Mouse (Mus musculus) liver, embryonic 13.5 days (tissue): ENCODE data around the gene Maml2. TPM values are rescaled to one million over a fixed set of nuclear protein-coding genes. Genes with fewer than 3 reads are reported as not detected.

Source experiments
- ATAC-seq: fragments of 200-750 bp; cut with Nextera tagmentation; 2 replicates; pipeline ENCODE4 v1.8.0; 2017; ENCODE audit warnings: low read depth, mild to moderate bottlenecking, moderate number of reproducible peaks, moderate library complexity
- DNase-seq: peaks from one replicate; pipeline ENCODE4 v3.0.0; 2022
- H3K27ac ChIP-seq: fragments of 300-500 bp; sonication (generic); 2 replicates; pipeline ENCODE4 v1.5.1; 2015; ENCODE audit warnings: moderate library complexity, mild to moderate bottlenecking, inconsistent platforms
- H3K27me3 ChIP-seq: fragments of 300-500 bp; sonication (generic); 2 replicates; pipeline ENCODE4 v1.6.1; 2015; ENCODE audit warnings: mild to moderate bottlenecking, inconsistent platforms
- H3K36me3 ChIP-seq: fragments of 300-500 bp; sonication (generic); 2 replicates; pipeline ENCODE4 v1.6.1; 2015; ENCODE audit warnings: mild to moderate bottlenecking, inconsistent platforms
- H3K4me1 ChIP-seq: fragments of 300-500 bp; sonication (generic); replicated peaks from 2 replicates; pipeline ENCODE4 v1.6.1; 2015; ENCODE audit warnings: inconsistent platforms
- H3K4me2 ChIP-seq: fragments of 300-500 bp; sonication (generic); 2 replicates; pipeline ENCODE4 v1.6.1; 2015; ENCODE audit warnings: inconsistent platforms, mild to moderate bottlenecking, moderate library complexity
- H3K4me3 ChIP-seq: fragments of 300-500 bp; sonication (generic); replicated peaks from 2 replicates; pipeline ENCODE4 v1.5.1; 2015; ENCODE audit warnings: mild to moderate bottlenecking, inconsistent platforms
- H3K9ac ChIP-seq: fragments of 300-500 bp; sonication (generic); 2 replicates; pipeline ENCODE4 v1.6.1; 2015; ENCODE audit warnings: mild to moderate bottlenecking, inconsistent platforms
- H3K9me3 ChIP-seq: fragments of 300-500 bp; sonication (generic); replicated peaks from 2 replicates; pipeline ENCODE4 v1.6.1; 2016; ENCODE audit warnings: inconsistent platforms
- WGBS: fragments of 180-500 bp; shearing (Covaris S2); methylation state at CpG from one replicate; pipeline ENCODE4 v1.1.7; 2015; ENCODE audit not compliant: insufficient replicate concordance; 5-methylcytosine and 5-hydroxymethylcytosine counted together
- polyA plus RNA-seq: library from polyadenylated mRNA; unstranded; fragments of >200 nt; fragmentation: Nextera tagmentation; extraction: Ambion mirVana; gene quantifications from 2 replicates; pipeline ENCODE4 v1.2.1, GENCODE M21; 2015

The Maml2 gene
- polyA plus RNA-seq, 1 experiment from 2014 or later: 1.0 TPM

- DNase-seq (no peak), ATAC-seq (peak; percentile 53; the same call in 1 of the 2 replicates)
- Histone ChIP-seq H3K27me3 (no peaks in the 10 kb centered on the region), H3K27ac (no peak overlapping the region), H3K4me3 (no peak overlapping the region), H3K9me3 (no peaks in the 10 kb centered on the region), H3K4me2 (no peak overlapping the region), H3K4me1 (peaks cover 6% of the 10 kb centered on the region), H3K36me3 (no peaks in the 10 kb centered on the region), H3K9ac (no peak overlapping the region)
- WGBS: 12% methylated on average over 6 of the region's 6 CpGs
Observed at GRCm38 (mm10) chr9:13430302-13430701, 132.5 kb downstream of the Maml2 start.

GRCm38 (mm10) chr9:13430744-13431143, 133.0 kb downstream of the Maml2 start:
- ATAC-seq (no peak), DNase-seq (no peak)
- no peaks in the 10 kb centered on the region for H3K9me3 ChIP-seq
- no peak overlapping the region for H3K9ac ChIP-seq
- no peak overlapping the region for H3K4me2 ChIP-seq
- no peak overlapping the region for H3K27ac ChIP-seq
- no peak overlapping the region for H3K4me3 ChIP-seq
- peaks cover 4% of the 10 kb centered on the region for H3K4me1 ChIP-seq
- no peaks in the 10 kb centered on the region for H3K36me3 ChIP-seq
- no peaks in the 10 kb centered on the region for H3K27me3 ChIP-seq

DNA sequence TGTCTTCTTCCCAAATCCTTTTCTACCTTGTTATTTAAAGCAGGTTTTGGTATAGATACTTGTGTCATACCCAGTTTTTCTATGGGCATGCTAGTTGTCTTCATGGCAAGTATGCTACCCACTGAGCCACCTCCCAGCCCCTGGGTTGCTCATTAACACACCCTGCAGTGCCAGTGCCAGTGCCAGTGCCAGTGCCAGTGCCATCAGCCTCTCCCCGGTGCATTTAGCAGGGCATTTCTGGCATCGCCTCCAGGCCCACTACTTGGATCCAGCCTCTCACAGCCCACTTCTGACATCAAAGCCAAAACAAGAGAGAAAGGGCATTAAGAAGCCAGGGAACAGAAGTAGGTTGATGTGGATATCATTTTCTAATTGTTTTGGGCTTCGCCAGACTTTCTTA, 133.9 kb downstream of the Maml2 start:
- ATAC-seq (no peak), DNase-seq (no peak)
- Histone ChIP-seq H3K27ac (no peak overlapping the region), H3K4me3 (no peak overlapping the region), H3K9ac (no peak overlapping the region), H3K4me2 (no peak overlapping the region), H3K36me3 (no peaks in the 10 kb centered on the region), H3K27me3 (no peaks in the 10 kb centered on the region), H3K4me1 (peaks cover 4% of the 10 kb centered on the region), H3K9me3 (no peaks in the 10 kb centered on the region)
- WGBS: 77% methylated on average over 3 of the region's 3 CpGs

- Histone ChIP-seq H3K36me3 (no peaks in the 10 kb centered on the region), H3K27me3 (no peaks in the 10 kb centered on the region), H3K4me2 (no peak overlapping the region), H3K4me1 (peaks cover 4% of the 10 kb centered on the region), H3K9ac (no peak overlapping the region), H3K27ac (no peak overlapping the region), H3K4me3 (no peak overlapping the region), H3K9me3 (no peaks in the 10 kb centered on the region)
- 68% methylated on average over 6 of the region's 6 CpGs for WGBS
- DNase-seq (no peak), ATAC-seq (no peak)
Observed at GRCm38 (mm10) chr9:13433501-13434090, 135.8 kb downstream of the Maml2 start.

- Histone ChIP-seq H3K9me3 (no peaks in the 10 kb centered on the region), H3K9ac (no peak overlapping the region), H3K27me3 (no peaks in the 10 kb centered on the region), H3K27ac (no peak overlapping the region), H3K4me1 (peaks cover 3% of the 10 kb centered on the region; the same call in 1 of the 2 replicates), H3K36me3 (no peaks in the 10 kb centered on the region), H3K4me3 (no peak overlapping the region), H3K4me2 (no peak overlapping the region)
- DNase-seq: no peak
- ATAC-seq: no peak
- 69% methylated on average over 6 of the region's 6 CpGs for WGBS
Observed at GRCm38 (mm10) chr9:13440911-13441310, 143.2 kb downstream of the Maml2 start.

GRCm38 (mm10) chr9:13442012-13442735, 144.4 kb downstream of the Maml2 start:
- DNase-seq: no peak
- WGBS: 22% methylated on average over 13 of the region's 13 CpGs
- ATAC-seq: peak; percentile 39; the same call in 1 of the 2 replicates
- no peak overlapping the region for H3K27ac ChIP-seq
- no peak overlapping the region for H3K9ac ChIP-seq
- H3K27me3 ChIP-seq: no peaks in the 10 kb centered on the region
- peaks cover 3% of the 10 kb centered on the region; the same call in 1 of the 2 replicates for H3K4me1 ChIP-seq
- H3K36me3 ChIP-seq: no peaks in the 10 kb centered on the region
- H3K4me3 ChIP-seq: no peak overlapping the region
- no peaks in the 10 kb centered on the region for H3K9me3 ChIP-seq
- no peak overlapping the region for H3K4me2 ChIP-seq

DNA sequence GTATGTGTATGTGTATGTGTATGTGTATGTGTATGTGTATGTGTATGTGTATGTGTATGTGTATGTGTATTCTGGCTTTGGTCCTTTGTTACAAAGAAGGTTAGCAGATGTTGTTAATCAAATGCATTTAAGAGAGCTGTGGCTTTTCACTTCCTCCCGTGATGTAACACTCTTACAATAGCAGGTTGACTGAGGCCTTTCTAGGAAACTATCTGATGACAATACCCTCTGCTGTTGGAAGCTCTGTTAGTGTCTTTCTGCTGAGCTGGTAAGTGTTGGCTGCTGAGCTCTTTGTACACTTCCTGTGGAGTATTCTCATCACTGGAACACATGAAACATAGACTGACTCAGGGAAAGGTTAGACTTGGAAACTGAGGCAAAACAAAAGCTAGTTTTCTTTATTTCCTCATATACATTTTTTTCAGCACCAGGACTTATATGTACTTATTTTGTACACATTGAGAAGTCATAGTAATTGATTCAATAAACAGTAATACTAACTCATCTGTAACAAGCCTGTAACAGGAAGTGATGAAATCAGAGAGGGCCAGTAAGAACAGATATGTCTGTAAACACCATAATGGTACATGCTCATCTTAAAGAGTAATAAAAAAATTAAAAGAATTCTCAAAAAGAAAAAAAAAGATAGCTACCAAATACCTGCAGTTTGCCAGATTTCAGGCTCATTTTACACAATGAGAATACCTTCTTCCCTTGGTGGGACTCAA, 145.9 kb downstream of the Maml2 start:
- DNase-seq (no peak), ATAC-seq (no peak)
- Histone ChIP-seq H3K27me3 (no peaks in the 10 kb centered on the region), H3K9me3 (no peaks in the 10 kb centered on the region), H3K36me3 (no peaks in the 10 kb centered on the region), H3K9ac (no peak overlapping the region), H3K4me1 (peaks cover 3% of the 10 kb centered on the region; the same call in 1 of the 2 replicates), H3K4me2 (no peak overlapping the region), H3K4me3 (no peak overlapping the region), H3K27ac (no peak overlapping the region)
- WGBS: 35% methylated on average over 1 of the region's 1 CpGs

DNA sequence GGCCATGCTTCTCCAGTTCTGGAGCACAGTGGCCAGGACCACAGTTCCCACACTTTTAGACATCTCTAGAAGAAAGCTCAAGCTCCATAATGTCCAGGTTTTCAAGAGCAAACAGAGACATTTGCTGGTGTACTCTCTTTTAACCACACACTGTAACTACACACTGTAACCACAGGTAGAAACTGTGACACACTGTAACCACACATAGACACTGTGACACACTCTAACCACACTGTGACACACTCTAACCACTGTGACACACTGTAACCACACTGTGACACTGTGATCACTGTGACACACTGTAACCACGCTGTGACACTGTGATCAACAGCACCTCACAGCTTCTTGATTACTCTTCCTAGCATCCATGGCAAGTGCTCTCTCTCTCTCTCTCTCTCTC, 148.5 kb downstream of the Maml2 start:
- Histone ChIP-seq H3K4me1 (peaks cover 3% of the 10 kb centered on the region; the same call in 1 of the 2 replicates), H3K27me3 (no peaks in the 10 kb centered on the region), H3K27ac (no peak overlapping the region), H3K9ac (no peak overlapping the region), H3K9me3 (no peaks in the 10 kb centered on the region), H3K4me2 (no peak overlapping the region), H3K4me3 (no peak overlapping the region), H3K36me3 (no peaks in the 10 kb centered on the region)
- 31% methylated on average over 1 of the region's 1 CpGs for WGBS
- no peak for ATAC-seq
- no peak for DNase-seq

GRCm38 (mm10) chr9:13446703-13447285, 149.0 kb downstream of the Maml2 start, which contains the start of gene Gm17571:
TSS of gene Gm17571 (minus strand) at chr9:13446753.
- no peak within 1 kb of the TSS for H3K9ac ChIP-seq
- WGBS: 35% methylated on average over 4 of the region's 4 CpGs
- H3K9me3 ChIP-seq: no peaks in the 10 kb centered on the region
- H3K27me3 ChIP-seq: no peaks in the 10 kb centered on the region
- no peak within 1 kb of the TSS for H3K27ac ChIP-seq
- no peak within 1 kb of the TSS for H3K4me2 ChIP-seq
- DNase-seq (no peak), ATAC-seq (no peak)
- no peak within 1 kb of the TSS for H3K4me3 ChIP-seq
- no peaks in the 10 kb centered on the region for H3K36me3 ChIP-seq
- peaks cover 3% of the 10 kb centered on the region; the same call in 1 of the 2 replicates for H3K4me1 ChIP-seq

DNA sequence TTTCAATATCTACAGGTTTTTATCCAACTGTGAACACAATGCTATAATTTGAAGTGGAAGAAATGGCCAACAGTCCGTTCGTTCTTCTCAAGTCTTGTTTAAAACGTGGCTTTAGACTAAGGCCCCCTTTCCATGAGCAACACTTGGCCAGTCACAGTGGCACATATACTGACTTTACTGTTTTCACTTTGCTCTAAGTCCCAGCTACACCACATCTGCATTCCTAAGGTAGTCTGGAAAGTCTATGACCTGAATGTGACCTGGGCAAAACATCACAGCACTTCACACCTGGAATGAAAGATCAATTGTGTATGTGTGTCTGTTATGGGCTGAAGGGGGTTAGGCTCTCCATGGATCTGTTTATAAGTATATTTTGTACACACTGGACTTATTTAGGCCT, 151.0 kb downstream of the Maml2 start:
- H3K9ac ChIP-seq: no peak overlapping the region
- H3K27ac ChIP-seq: no peak overlapping the region
- DNase-seq (no peak), ATAC-seq (no peak)
- H3K4me2 ChIP-seq: no peak overlapping the region
- H3K4me3 ChIP-seq: no peak overlapping the region
- 75% methylated on average over 3 of the region's 3 CpGs for WGBS
- no peaks in the 10 kb centered on the region; the same call in 1 of the 2 replicates for H3K4me1 ChIP-seq
- no peaks in the 10 kb centered on the region for H3K9me3 ChIP-seq
- no peaks in the 10 kb centered on the region for H3K27me3 ChIP-seq
- H3K36me3 ChIP-seq: no peaks in the 10 kb centered on the region

DNA sequence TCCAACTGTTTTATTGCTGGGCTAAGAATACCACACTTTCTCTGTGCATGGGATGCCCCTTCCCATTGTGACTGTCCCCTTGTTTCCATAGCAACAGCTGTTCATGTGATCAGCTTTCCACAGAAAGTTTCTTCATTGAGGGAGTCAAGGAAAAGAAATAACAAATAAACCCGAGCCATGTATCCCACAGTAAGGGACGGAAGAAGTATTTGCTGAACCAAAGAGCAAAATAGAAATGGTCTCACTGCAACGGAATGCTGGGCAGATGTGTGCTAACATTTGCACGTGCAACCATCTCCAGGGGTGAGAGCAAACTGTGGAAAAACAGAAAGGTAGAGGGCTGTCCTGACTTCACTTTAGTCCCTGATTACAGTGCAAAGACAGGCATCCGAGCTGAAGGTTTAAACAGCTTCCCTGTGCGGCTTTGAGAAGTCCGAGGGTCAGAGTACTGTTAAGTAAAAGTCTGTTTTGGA, 156.9 kb downstream of the Maml2 start:
- Histone ChIP-seq H3K4me3 (no peak overlapping the region), H3K4me2 (no peak overlapping the region), H3K27me3 (no peaks in the 10 kb centered on the region), H3K9ac (no peak overlapping the region), H3K9me3 (no peaks in the 10 kb centered on the region), H3K36me3 (no peaks in the 10 kb centered on the region), H3K27ac (no peak overlapping the region), H3K4me1 (no peaks in the 10 kb centered on the region; the same call in 1 of the 2 replicates)
- 49% methylated on average over 7 of the region's 7 CpGs for WGBS
- DNase-seq (no peak), ATAC-seq (no peak)
